Mouse (Mus musculus) splenic B cell, adult 2 months (primary cell): ENCODE measurements around the gene Gm13279.
"Not testable (repeated sequence)": the region's sequence is repeated elsewhere in the genome, so short reads cannot be mapped to it uniquely, and the experiment has no call there.

Experiments used
- DNase-seq: peaks from one replicate; pipeline ENCODE4 v3.0.0-alpha.2; 2011; ENCODE audit warnings: low read depth, low spot score
- H3K27me3 ChIP-seq: 2 replicates; pipeline ENCODE4 v1.6.1; 2012; ENCODE audit warnings: mild to moderate bottlenecking, low read length, moderate library complexity, mixed read lengths; ENCODE audit not compliant: control insufficient read depth, poor library complexity, insufficient read depth, severe bottlenecking
- H3K36me3 ChIP-seq: 2 replicates; pipeline ENCODE4 v1.6.1; 2012; ENCODE audit warnings: mild to moderate bottlenecking, low read length, moderate library complexity, mixed read lengths; ENCODE audit not compliant: control insufficient read depth, poor library complexity, insufficient read depth, severe bottlenecking

The Gm13279 gene

DNA sequence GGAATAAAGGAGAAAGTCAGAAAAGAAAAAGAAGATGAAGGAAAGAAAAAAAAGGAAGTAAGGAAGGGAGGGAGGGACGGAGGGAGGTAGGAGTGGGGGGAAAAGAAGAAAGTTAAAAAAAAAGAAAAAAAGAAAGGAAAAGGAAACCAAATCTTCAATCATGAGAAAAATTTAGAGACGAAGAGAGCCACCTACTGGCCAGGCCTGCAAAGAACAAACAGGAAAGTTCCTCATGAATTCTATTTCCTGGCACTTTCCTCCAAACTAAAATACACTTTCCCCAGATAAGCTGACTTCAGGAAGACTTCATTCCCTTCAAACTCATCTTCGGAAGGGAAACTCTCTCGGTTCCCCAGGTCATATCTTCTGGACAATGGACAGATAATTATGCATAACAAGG lies 33.3 kb downstream of the Gm13279 start:
- DNase-seq: peak; percentile 44
- Histone ChIP-seq H3K27me3 (no peaks in the 10 kb centered on the region), H3K36me3 (no peaks in the 10 kb centered on the region)

DNA sequence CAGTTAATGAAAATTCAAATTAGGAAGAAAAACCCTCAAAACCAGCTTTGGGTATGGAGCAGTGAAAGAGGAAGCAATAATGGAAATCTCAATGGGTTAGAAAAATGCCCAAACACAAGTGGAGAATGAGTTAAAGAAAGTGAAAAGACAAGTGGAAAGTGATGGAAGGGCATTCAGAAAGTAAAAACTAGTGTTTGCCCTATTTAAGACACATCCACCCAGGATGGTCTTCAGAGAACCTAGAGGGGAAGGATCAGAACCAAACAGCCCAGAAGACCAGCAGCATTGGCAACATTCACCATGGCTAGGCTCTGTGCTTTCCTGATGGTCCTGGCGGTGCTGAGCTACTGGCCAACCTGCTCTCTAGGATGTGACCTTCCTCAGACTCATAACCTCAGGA lies 38.0 kb downstream of the Gm13279 start, which contains the start of gene Ifna5:
Ifna5 (plus strand) TSS at position 301 of the 400 bp plus-strand sequence.
- not testable (repeated sequence) for H3K36me3 ChIP-seq, H3K27me3 ChIP-seq, DNase-seq

- no peaks in the 10 kb centered on the region for H3K27me3 ChIP-seq
- H3K36me3 ChIP-seq: no peaks in the 10 kb centered on the region
- peak; percentile 44 for DNase-seq
Observed at GRCm38 (mm10) chr4:88838828-88839227, 41.6 kb downstream of the Gm13279 start.

- Histone ChIP-seq H3K27me3 (no peaks in the 10 kb centered on the region), H3K36me3 (no peaks in the 10 kb centered on the region)
- DNase-seq: peak; percentile 21
Observed at GRCm38 (mm10) chr4:88840058-88840457, 42.9 kb downstream of the Gm13279 start.

- Histone ChIP-seq H3K36me3 (no peaks in the 10 kb centered on the region), H3K27me3 (no peaks in the 10 kb centered on the region)
- peak; percentile 41 for DNase-seq
Observed at GRCm38 (mm10) chr4:88841438-88841911, 44.3 kb downstream of the Gm13279 start, which contains the start of gene Ifna4. Gene Ifna4, plus strand, starts transcription at chr4:88841861.

GRCm38 (mm10) chr4:88845334-88845733 lies 48.1 kb downstream of the Gm13279 start:
- DNase-seq: peak; percentile 37

More at GRCm38 (mm10) chr4:88845334-88845733, 48.1 kb downstream of the Gm13279 start:
- Histone ChIP-seq H3K27me3 (no peaks in the 10 kb centered on the region), H3K36me3 (no peaks in the 10 kb centered on the region)
